Mouse (Mus musculus) retina, embryonic 14.5 days (tissue): ENCODE data around the gene Hoxa6.
A peak's percentile ranks its signal among the peaks of the same experiment; 100 is the strongest.

Experiments used
- DNase-seq: peaks from one replicate; pipeline ENCODE4 v3.0.0-alpha.2; 2015; ENCODE audit warnings: low spot score

Gene Hoxa6

DNA sequence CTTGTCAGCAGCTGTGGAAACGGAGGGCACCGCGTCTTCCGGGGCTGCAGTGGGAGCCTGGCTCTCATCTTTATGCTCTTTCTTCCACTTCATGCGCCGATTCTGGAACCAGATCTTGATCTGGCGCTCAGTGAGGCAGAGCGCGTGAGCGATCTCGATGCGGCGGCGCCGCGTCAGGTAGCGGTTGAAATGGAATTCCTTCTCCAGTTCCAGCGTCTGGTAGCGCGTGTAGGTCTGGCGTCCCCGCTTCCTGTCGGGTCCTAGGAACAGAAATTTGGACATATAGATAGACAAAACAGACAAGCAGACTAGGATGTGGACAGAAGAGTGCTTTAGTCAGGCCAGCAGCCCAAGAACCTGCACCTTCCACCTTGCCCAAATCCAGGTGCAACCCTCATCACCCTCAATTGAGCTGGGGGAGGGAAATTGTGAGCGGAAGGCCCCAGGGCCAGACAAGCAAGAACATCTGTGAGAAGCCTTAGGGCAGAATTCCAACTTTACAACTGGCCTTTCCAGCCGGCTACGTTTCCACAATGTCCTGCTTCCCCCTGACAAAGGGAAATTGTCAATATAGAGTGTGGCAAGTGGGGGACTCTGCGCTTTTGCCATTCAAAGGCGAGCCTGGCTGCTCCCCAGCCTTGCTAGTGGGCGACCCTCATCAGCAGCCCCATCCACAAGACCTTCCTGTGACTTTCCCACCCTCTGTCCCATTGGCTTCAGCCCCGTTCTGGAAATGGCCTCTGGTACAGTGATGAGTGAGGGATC is 7.4 kb upstream of the Hoxa6 start:
- no peak for DNase-seq

GRCm38 (mm10) chr6:52215070-52215469 is 6.5 kb upstream of the Hoxa6 start:
- no peak for DNase-seq

DNA sequence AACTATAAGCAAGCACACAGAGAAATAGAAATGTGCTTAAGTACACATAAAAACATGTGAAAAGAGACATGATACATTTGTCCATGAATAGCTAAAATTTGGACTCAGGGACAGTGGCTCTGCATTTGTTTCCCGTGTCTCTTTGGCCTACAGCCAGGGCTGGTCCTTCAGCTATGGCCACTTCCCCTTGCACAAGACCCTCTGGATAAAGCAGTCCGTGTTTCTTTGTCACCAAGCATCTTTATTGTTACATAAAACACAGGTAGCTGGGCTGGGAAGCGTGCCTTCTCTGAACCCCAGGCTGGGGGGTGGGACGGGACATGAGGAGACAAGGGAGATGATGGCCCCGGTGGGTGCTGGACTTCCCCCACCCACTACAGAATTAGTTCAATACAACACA is 5.7 kb upstream of the Hoxa6 start:
- no peak for DNase-seq

DNA sequence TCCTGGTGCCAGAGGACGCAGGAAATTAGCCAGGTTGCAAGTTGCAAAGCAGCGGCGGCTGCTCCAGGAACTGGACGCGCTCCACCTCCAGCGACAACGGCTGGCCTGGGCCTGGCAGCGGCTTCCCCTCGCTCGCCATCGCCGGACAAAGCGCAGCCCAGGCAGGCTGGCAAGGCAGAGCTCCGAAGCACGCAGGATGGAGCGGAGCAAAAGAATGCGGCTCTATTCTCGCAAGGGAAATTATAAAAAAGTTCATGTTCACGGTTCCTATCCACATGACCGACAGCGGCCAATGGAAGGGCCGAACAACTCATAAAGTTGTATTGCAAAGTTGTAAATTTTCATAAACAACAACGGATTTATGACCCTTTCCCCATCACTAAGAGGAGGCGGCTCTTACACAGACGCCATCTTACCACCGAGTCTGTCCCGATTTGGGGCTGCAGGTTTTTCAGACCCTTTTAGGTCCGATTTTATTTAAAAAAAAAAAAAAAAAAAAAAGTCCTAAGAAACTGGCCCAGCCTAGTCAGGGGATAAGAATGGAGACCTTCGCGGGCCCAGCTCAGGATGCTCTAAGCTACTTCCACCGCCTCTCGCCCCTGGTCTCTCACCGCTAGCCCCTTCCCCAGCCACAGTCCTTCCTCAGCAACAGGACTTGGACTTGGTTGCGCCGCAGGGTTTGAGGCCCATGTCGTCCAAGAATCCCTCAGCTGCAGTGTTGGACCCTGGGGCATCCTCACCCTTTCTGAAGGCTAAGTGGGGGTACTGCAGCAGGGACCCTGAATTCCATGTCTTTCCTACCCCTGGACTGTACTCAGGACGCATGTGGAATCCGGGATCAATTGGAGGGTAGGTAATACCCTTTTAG is 4.8 kb upstream of the Hoxa6 start, which contains the start of the genes Hoxa3 and Gm28308:
Gene Hoxa3, minus strand, starts transcription at position 218 of the 868 bp plus-strand sequence.
Gene Gm28308, minus strand, starts transcription at position 221 of the 868 bp plus-strand sequence.
- no peak for DNase-seq

GRCm38 (mm10) chr6:52212556-52213118 is 4.1 kb upstream of the Hoxa6 start:
- DNase-seq: no peak

DNA sequence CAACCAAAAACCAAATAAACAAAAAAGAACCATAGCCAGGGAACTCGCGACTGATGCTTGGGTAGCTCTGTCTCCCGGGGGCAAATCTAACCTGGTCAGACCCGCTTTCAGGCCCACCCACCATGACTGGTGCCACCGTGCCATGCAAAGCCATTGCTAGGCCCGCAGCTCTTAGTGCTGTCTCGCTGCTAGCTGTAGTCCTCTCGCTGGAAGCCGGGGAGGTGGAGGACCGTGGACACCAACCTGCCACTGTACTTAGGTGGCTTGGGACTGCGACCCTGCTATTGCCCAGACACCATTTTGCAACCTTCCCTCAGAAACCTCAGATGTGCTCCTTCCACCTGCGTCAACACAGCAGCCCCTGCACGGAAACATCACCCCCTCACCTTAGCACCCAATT is 3.4 kb upstream of the Hoxa6 start:
- DNase-seq: no peak

DNA sequence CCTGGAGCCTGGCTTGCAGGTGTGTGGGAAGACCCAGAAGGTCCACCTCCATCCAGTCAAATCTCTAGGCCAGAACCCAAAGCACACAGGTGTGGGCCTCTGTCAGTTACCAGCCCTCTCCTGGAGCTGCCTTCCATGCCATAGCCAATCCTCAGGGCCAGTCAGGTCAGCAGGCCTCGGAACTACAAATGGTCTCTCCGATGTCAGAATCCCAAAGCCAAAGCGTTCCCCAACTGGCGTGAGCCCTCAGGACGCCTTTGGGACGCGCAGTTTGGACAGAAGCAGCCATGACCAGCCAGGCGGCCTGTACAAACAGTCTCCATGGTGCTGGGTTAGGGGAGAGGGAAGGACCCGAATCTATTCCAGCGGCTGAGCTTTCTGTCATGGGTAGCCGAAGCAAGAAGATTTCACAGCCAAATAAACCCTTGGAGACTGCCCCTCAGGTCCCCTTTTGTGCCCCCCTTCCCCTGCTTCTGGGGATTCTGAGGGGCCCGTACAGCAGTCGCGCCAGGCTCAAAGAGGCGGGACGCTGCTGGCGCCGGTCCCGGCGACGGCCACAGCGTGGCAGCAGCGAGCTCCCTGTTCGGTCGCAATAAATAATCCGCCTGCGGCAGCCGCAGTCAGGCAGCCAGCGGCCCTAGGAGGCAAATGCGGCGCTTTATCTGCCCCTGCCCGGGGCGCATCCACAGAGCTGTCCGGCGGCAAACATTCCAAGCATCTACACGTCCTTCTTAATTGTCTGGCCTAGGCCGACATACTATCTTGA is 2.8 kb upstream of the Hoxa6 start:
- DNase-seq: peak; percentile 90

GRCm38 (mm10) chr6:52209685-52210046 is 1.1 kb upstream of the Hoxa6 start:
- DNase-seq: no peak

GRCm38 (mm10) chr6:52208868-52209684 is 554 bp upstream of the Hoxa6 start:
- no peak for DNase-seq

GRCm38 (mm10) chr6:52207684-52207976 is 892 bp downstream of the Hoxa6 start:
- DNase-seq: no peak

GRCm38 (mm10) chr6:52206882-52207683 is 1.4 kb downstream of the Hoxa6 start:
- no peak for DNase-seq

DNA sequence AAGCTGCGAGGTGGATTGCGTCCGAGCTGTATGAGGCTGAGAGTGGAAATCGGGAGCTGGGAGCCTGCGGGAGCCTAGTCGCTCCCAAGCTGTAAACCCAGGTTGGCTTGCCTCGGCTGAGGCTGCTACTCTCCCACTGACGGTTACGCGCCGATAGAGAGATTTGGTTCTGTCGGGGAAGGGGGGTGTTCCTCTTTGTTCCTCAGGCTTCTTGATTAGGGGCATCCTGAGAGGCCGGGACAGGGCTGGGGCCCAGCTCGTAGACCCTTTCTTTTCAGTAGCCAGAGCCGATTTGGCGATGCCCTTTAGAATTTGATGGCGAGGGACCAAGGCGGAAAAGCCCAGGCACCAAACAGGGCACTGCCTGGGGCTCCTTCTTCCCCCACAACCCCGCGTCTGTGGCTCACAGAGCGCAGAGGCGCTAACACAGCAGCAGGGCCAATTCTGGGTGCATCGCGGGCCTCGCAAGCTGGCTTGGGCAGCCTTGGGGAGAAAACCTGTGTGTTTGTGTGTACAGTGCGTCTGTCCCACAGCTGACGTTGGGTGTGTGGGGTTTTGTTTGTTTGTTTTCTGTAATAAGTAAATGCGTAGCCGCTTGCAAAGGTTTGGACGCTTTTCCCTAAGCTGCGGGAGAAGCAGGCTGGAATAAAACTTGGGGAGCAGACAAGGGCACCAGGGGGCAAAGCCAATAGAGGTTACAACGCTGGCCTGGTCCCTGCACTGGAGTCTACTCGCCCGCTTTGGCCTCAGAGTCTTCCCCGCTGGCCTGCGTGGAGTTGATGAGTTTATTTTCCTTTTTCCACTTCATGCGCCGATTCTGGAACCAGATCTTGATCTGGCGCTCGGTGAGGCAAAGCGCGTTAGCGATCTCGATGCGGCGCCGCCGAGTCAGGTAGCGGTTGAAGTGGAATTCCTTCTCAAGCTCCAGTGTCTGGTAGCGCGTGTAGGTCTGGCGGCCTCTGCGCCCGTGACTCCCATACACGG is 2.6 kb downstream of the Hoxa6 start:
- DNase-seq: no peak

DNA sequence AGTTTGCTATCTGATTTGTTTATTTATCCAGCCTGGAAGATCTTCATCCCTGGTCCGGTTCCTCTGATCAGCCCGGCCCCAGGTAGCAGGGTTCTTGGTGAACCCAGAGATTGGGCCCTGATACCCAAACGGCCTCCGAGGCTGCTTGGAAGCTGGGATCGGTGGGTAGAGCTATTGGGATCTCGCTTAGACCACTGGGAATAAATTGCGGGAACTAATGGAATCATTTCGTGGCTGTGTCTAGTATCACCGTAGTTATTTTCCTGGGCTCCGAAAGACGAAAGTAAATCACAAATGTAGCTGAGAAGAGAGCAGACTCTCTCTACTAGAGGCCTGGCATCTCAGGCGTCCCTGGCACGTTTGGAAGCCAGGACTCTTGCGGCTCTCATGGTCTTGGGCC is 3.3 kb downstream of the Hoxa6 start:
- no peak for DNase-seq

- peak; percentile 73 for DNase-seq
Measured at GRCm38 (mm10) chr6:52204050-52204752, 4.3 kb downstream of the Hoxa6 start, which contains the start of gene Hoxa5. Gene Hoxa5 (minus strand): TSS chr6:52204587.

- DNase-seq: no peak
Measured at GRCm38 (mm10) chr6:52203371-52204049, 5.0 kb downstream of the Hoxa6 start.

- no peak for DNase-seq
Measured at GRCm38 (mm10) chr6:52203121-52203370, 5.5 kb downstream of the Hoxa6 start.

- no peak for DNase-seq
Measured at GRCm38 (mm10) chr6:52202362-52203120, 6.0 kb downstream of the Hoxa6 start.

- DNase-seq: no peak
Measured at GRCm38 (mm10) chr6:52201269-52201668, 7.3 kb downstream of the Hoxa6 start.
